Mouse (Mus musculus) thymus, adult 2 months (tissue): ENCODE data around the gene Pcnx2.

ENCODE experiments used
- CTCF ChIP-seq: fragments of 200-500 bp; IDR thresholded peaks from 2 replicates; pipeline ENCODE4 v1.5.1; 2012; ENCODE audit warnings: mild to moderate bottlenecking, control low read depth, low read length, moderate library complexity, borderline replicate concordance; ENCODE audit not compliant: control insufficient read depth, poor library complexity, insufficient read depth; ENCODE audit errors: extremely low read depth
- POLR2A ChIP-seq: fragments of 200-500 bp; IDR thresholded peaks from 2 replicates; pipeline ENCODE4 v1.6.1; 2012; ENCODE audit warnings: mild to moderate bottlenecking, low read length, control low read depth, moderate library complexity; ENCODE audit not compliant: control insufficient read depth, poor library complexity, insufficient read depth; ENCODE audit errors: extremely low read depth

DNA sequence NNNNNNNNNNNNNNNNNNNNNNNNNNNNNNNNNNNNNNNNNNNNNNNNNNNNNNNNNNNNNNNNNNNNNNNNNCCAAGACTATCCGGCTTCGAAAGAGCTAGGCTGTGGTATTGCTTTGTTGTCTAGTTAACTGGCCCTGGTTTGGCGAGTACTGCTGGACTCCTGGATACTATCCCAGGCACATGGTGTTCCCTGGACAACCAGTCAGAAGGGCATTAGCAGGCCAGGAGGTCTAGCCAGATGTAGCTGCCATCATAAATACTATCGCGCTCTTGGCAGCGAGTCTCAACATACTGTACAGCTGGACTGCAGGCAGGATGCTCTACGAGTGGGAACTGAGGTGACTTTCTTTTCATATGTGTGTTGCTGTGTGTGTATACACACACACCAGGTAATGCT, 175.4 kb downstream of the Pcnx2 start:
- no peak for TF ChIP-seq CTCF
- no peak for TF ChIP-seq POLR2A
